Mouse (Mus musculus) intestine, embryonic 16.5 days (tissue): Measurements from ENCODE around the gene Nfe2. TPM values are rescaled to one million over a fixed set of nuclear protein-coding genes. Genes with fewer than 3 reads are reported as not detected.
"Not testable (repeated sequence)": the region's sequence is repeated elsewhere in the genome, so short reads cannot be mapped to it uniquely, and the experiment has no call there.

Source experiments
- ATAC-seq: fragments of 200-750 bp; cut with Nextera tagmentation; 2 replicates; pipeline ENCODE4 v1.8.0; 2017; ENCODE audit warnings: moderate TSS enrichment, moderate library complexity
- H3K27ac ChIP-seq: fragments of 300-500 bp; sonication (generic); 2 replicates; pipeline ENCODE4 v1.5.1; 2014; ENCODE audit warnings: mild to moderate bottlenecking, low read length
- H3K27me3 ChIP-seq: fragments of 300-500 bp; sonication (generic); replicated peaks from 2 replicates; pipeline ENCODE4 v1.6.1; 2014; ENCODE audit warnings: low read length, control low read depth, mixed read lengths; ENCODE audit not compliant: control insufficient read depth, insufficient read depth
- H3K36me3 ChIP-seq: fragments of 300-500 bp; sonication (generic); 2 replicates; pipeline ENCODE4 v1.6.1; 2014; ENCODE audit warnings: low read length, control low read depth; ENCODE audit not compliant: control insufficient read depth, insufficient read depth
- H3K4me1 ChIP-seq: fragments of 300-500 bp; sonication (generic); 2 replicates; pipeline ENCODE4 v1.6.1; 2014; ENCODE audit warnings: low read length, control low read depth, mixed read lengths; ENCODE audit not compliant: control insufficient read depth, insufficient read depth
- H3K4me2 ChIP-seq: fragments of 300-500 bp; sonication (generic); 2 replicates; pipeline ENCODE4 v1.6.1; 2014; ENCODE audit warnings: low read depth, low read length, control low read depth
- H3K4me3 ChIP-seq: fragments of 300-500 bp; sonication (generic); 2 replicates; pipeline ENCODE4 v1.5.1; 2014; ENCODE audit warnings: mild to moderate bottlenecking, low read length
- H3K9ac ChIP-seq: fragments of 300-500 bp; sonication (generic); 2 replicates; pipeline ENCODE4 v1.6.1; 2014; ENCODE audit warnings: low read depth, low read length
- H3K9me3 ChIP-seq: fragments of 300-500 bp; sonication (generic); 2 replicates; pipeline ENCODE4 v1.6.1; 2016; ENCODE audit warnings: low read length, control low read depth; ENCODE audit not compliant: control insufficient read depth
- WGBS: fragments of 180-500 bp; shearing (Covaris S2); extraction: QIAGEN DNeasy Blood & Tissue Kit; methylation state at CpG from one replicate; pipeline ENCODE4 v1.1.7; 2014; 5-methylcytosine and 5-hydroxymethylcytosine counted together
- polyA plus RNA-seq: library from polyadenylated mRNA; unstranded; fragments of >200 nt; fragmentation: Nextera tagmentation; extraction: Ambion mirVana; gene quantifications from 2 replicates; pipeline ENCODE4 v1.2.1, GENCODE M21; 2015

Gene Nfe2
- polyA plus RNA-seq, 1 experiment from 2014 or later = 5.2 TPM

GRCm38 (mm10) chr15:103281465-103282205 lies 23.4 kb upstream of the Nfe2 start:
- Histone ChIP-seq H3K4me1 (peaks cover 27% of the 10 kb centered on the region), H3K27me3 (no peaks in the 10 kb centered on the region), H3K4me3 (no peak overlapping the region), H3K4me2 (no peak overlapping the region), H3K9me3 (no peaks in the 10 kb centered on the region), H3K36me3 (no peaks in the 10 kb centered on the region), H3K9ac (no peak overlapping the region), H3K27ac (peak overlapping the region; percentile 45)
- ATAC-seq = no peak; the same call in 1 of the 2 replicates
- WGBS = 67% methylated on average over 3 of the region's 3 CpGs

GRCm38 (mm10) chr15:103280817-103281464 lies 22.7 kb upstream of the Nfe2 start:
- no peak overlapping the region for H3K9ac ChIP-seq
- H3K4me3 ChIP-seq = no peak overlapping the region
- 43% methylated on average over 3 of the region's 3 CpGs for WGBS
- H3K4me1 ChIP-seq = peaks cover 29% of the 10 kb centered on the region
- no peaks in the 10 kb centered on the region for H3K27me3 ChIP-seq
- no peaks in the 10 kb centered on the region for H3K9me3 ChIP-seq
- no peak overlapping the region for H3K4me2 ChIP-seq
- H3K27ac ChIP-seq = peak overlapping the region; percentile 65
- no peaks in the 10 kb centered on the region for H3K36me3 ChIP-seq
- peak; percentile 87 for ATAC-seq

DNA sequence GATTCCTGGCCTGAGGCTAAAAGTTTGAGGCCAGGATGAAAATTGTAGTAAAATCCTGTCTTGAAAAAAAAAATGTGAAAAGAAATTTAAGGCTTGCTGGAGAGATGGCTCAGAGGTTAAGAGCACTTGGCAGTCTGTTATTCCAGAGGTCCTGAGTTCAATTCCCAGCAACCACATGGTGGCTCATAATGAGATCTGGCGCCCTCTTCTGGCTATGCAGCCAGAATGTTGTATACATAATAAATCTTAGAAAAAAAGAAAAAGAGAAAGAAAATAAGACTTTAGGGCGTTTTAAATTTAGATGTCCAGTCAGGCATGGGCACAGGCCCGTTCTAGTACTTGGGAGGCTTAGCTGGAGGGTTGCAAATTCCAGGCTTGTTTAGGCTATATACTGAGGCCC lies 21.5 kb upstream of the Nfe2 start:
- H3K9ac ChIP-seq = no peak overlapping the region
- no peaks in the 10 kb centered on the region for H3K27me3 ChIP-seq
- WGBS = 63% methylated on average over 3 of the region's 3 CpGs
- no peak overlapping the region for H3K27ac ChIP-seq
- ATAC-seq = no peak
- H3K4me2 ChIP-seq = no peak overlapping the region
- no peaks in the 10 kb centered on the region for H3K36me3 ChIP-seq
- peaks cover 22% of the 10 kb centered on the region for H3K4me1 ChIP-seq
- no peak overlapping the region for H3K4me3 ChIP-seq
- no peaks in the 10 kb centered on the region for H3K9me3 ChIP-seq

- Histone ChIP-seq H3K27ac (peak overlapping the region; percentile 56; the same call in 1 of the 2 replicates), H3K27me3 (no peaks in the 10 kb centered on the region), H3K4me2 (no peak overlapping the region), H3K4me3 (no peak overlapping the region), H3K9me3 (no peaks in the 10 kb centered on the region), H3K9ac (0 out of 2 replicates have a peak overlapping the region, but pooled peaks have one; percentile 11), H3K36me3 (no peaks in the 10 kb centered on the region), H3K4me1 (peaks cover 29% of the 10 kb centered on the region)
- 42% methylated on average over 7 of the region's 7 CpGs for WGBS
- no peak for ATAC-seq
Observed at GRCm38 (mm10) chr15:103277949-103278348, 19.7 kb upstream of the Nfe2 start.

DNA sequence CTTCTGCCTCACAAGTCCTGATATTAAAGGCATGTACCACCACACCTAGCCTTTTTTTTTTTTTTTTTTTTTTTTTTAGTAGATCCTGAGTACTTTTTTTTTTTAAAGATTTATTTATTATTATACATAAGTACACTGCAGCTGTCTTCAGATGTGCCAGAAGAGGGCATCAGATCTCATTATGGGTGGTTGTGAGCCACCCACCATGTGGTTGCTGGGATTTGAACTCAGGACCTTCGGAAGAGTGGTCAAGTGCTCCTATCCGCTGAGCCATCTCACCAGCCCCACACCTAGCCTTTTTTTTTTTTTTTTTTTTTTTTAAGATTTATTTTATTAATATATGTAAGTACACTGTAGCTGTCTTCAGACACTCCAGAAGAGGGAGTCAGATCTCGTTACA lies 17.7 kb upstream of the Nfe2 start:
- WGBS = 79% methylated on average over 3 of the region's 3 CpGs
- not testable (repeated sequence) for H3K9ac ChIP-seq, H3K27me3 ChIP-seq, H3K9me3 ChIP-seq, H3K4me2 ChIP-seq, H3K27ac ChIP-seq, ATAC-seq, H3K36me3 ChIP-seq, H3K4me3 ChIP-seq
- peaks cover 29% of the 10 kb centered on the region for H3K4me1 ChIP-seq

DNA sequence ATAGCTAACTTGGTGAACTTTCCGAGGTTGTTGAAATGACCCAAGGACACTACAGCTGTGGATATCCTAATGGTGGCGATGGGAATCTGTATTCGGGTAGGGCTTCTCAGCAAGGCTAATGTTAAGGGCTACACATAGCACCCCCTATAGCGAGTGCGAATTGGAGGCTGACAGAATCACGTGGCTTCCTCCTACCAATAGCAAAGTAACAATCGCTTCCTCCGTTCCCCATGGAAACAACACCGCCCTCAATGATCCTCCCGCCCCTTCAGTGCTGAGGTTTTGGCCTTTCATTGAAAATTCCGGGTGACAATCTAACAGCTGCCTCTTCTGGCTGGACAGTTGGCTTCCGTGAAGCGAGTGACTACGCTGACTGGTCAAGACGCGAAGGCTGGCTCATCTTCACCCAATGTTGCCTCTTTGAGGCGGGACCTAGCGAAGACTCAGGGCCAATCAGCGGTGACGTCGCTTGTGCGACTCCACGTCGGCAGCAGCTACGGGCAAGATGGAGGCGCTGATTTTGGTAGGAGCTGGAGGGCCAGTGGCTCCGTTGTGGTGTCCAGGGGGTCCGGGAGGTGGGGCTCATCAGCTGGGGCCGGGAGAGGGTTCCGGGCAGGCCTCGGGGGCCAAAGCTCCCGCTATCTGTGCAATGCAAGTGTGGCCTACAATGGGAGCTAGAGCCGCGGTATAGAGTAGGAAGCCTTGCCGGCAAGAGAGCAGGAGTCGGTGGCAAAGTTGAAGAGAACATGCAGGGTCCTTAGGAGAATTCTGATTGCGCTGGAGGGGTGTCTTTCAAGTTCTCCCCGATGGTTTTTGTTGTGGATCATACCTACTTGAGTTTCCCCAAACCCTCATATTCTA lies 14.4 kb upstream of the Nfe2 start, which contains the start of gene Copz1:
TSS of gene Copz1 (plus strand) at position 296 of the 861 bp plus-strand sequence.
- ATAC-seq = peak; percentile 100
- Histone ChIP-seq H3K9ac (peak within 1 kb of the TSS; percentile 88), H3K4me3 (peak within 1 kb of the TSS; percentile 82), H3K27ac (peak within 1 kb of the TSS; percentile 65; the same call in 1 of the 2 replicates), H3K9me3 (no peaks in the 10 kb centered on the region), H3K4me1 (peaks cover 16% of the 10 kb centered on the region), H3K27me3 (no peaks in the 10 kb centered on the region), H3K4me2 (peak within 1 kb of the TSS; percentile 78), H3K36me3 (no peaks in the 10 kb centered on the region)
- under 1% methylated on average over 38 of the region's 38 CpGs for WGBS

- Histone ChIP-seq H3K27ac (no peak overlapping the region), H3K27me3 (no peaks in the 10 kb centered on the region), H3K4me3 (no peak overlapping the region), H3K9me3 (no peaks in the 10 kb centered on the region), H3K4me2 (no peak overlapping the region), H3K36me3 (no peaks in the 10 kb centered on the region), H3K4me1 (peaks cover 2% of the 10 kb centered on the region; the same call in 1 of the 2 replicates), H3K9ac (no peak overlapping the region)
- 74% methylated on average over 4 of the region's 4 CpGs for WGBS
- ATAC-seq = no peak
Observed at GRCm38 (mm10) chr15:103268903-103269302, 10.7 kb upstream of the Nfe2 start.

DNA sequence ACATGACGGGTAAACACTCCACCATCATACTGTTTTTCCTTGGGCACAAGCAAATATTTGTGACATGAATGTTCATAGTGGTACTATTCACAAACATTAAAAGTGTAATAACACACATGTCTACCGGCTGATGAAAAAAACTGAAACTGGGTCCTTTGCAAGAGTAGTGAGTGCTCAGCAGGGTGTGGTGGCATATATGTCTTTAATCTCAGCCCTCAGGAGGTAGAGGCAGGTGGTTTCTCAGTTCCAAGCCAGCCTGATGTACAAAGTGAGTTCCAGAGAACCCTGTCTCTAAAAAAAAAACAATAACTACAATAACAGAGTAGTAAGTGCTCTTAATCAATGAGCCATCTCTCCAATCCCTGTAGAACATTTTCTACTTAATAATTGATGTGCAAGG lies 6.6 kb upstream of the Nfe2 start:
- H3K27ac ChIP-seq = no peak overlapping the region
- H3K27me3 ChIP-seq = no peaks in the 10 kb centered on the region
- H3K4me2 ChIP-seq = no peak overlapping the region
- H3K9me3 ChIP-seq = no peaks in the 10 kb centered on the region
- no peak for ATAC-seq
- no peaks in the 10 kb centered on the region for H3K36me3 ChIP-seq
- H3K9ac ChIP-seq = no peak overlapping the region
- no peak overlapping the region for H3K4me3 ChIP-seq
- 90% methylated on average over 2 of the region's 2 CpGs for WGBS
- H3K4me1 ChIP-seq = no peaks in the 10 kb centered on the region

GRCm38 (mm10) chr15:103259989-103260388 lies 1.8 kb upstream of the Nfe2 start:
- no peak overlapping the region for H3K27ac ChIP-seq
- ATAC-seq = no peak
- H3K27me3 ChIP-seq = no peaks in the 10 kb centered on the region; the same call in 1 of the 2 replicates
- H3K4me2 ChIP-seq = no peak overlapping the region
- H3K9ac ChIP-seq = no peak overlapping the region
- no peaks in the 10 kb centered on the region for H3K36me3 ChIP-seq
- H3K9me3 ChIP-seq = no peaks in the 10 kb centered on the region
- WGBS = 69% methylated on average over 1 of the region's 1 CpGs
- H3K4me1 ChIP-seq = peaks cover 12% of the 10 kb centered on the region
- H3K4me3 ChIP-seq = no peak overlapping the region
